Mouse (Mus musculus): ENCODE data around the gene Ankrd34b. TPM values are rescaled to one million over a fixed set of nuclear protein-coding genes. Genes with fewer than 3 reads are reported as not detected.

Gene Ankrd34b
- polyA plus RNA-seq, 1 experiment from 2014 or later: 3.6 TPM

GRCm38 (mm10) chr13:92483348-92483747 is 57.7 kb downstream of the Ankrd34b start:
- Histone ChIP-seq H3K9ac (ENCODE audit: low read depth, low read length) (peak overlapping the region; percentile 66; the same call in 1 of the 2 replicates), H3K27ac (ENCODE audit: low read length) (peak overlapping the region; percentile 81), H3K36me3 (ENCODE audit: control insufficient read depth, insufficient read depth, low read length) (no peaks in the 10 kb centered on the region), H3K4me1 (ENCODE audit: control insufficient read depth, insufficient read depth, low read length) (peaks cover 4% of the 10 kb centered on the region; the same call in 1 of the 2 replicates), H3K4me3 (ENCODE audit: low read depth, low read length) (peak overlapping the region; percentile 57), H3K27me3 (ENCODE audit: control insufficient read depth, insufficient read depth, low read depth, low read length) (no peaks in the 10 kb centered on the region), H3K9me3 (replicated peaks; ENCODE audit: control insufficient read depth, low read length, poor library complexity, severe bottlenecking) (no peaks in the 10 kb centered on the region), H3K4me2 (ENCODE audit: low read length) (peak overlapping the region; percentile 66)
- peak; percentile 73 for ATAC-seq
- WGBS: 5% methylated on average over 3 of the region's 3 CpGs

- Histone ChIP-seq H3K4me3 (ENCODE audit: low read depth, low read length) (peak within 1 kb of the TSS; percentile 57), H3K27me3 (ENCODE audit: control insufficient read depth, insufficient read depth, low read depth, low read length) (no peaks in the 10 kb centered on the region), H3K36me3 (ENCODE audit: control insufficient read depth, insufficient read depth, low read length) (no peaks in the 10 kb centered on the region), H3K4me1 (ENCODE audit: control insufficient read depth, insufficient read depth, low read length) (peaks cover 4% of the 10 kb centered on the region; the same call in 1 of the 2 replicates), H3K9ac (ENCODE audit: low read depth, low read length) (peak within 1 kb of the TSS; percentile 66), H3K4me2 (ENCODE audit: low read length) (peak within 1 kb of the TSS; percentile 66), H3K27ac (ENCODE audit: low read length) (peak within 1 kb of the TSS; percentile 81), H3K9me3 (replicated peaks; ENCODE audit: control insufficient read depth, low read length, poor library complexity, severe bottlenecking) (no peaks in the 10 kb centered on the region)
- ATAC-seq: peak; percentile 100
- 5% methylated on average over 19 of the region's 19 CpGs for WGBS
Observed at GRCm38 (mm10) chr13:92483852-92484463, 58.3 kb downstream of the Ankrd34b start, which contains the start of gene Fam151b. Gene Fam151b, minus strand, starts transcription at chr13:92484015.

GRCm38 (mm10) chr13:92490817-92491216 is 65.1 kb downstream of the Ankrd34b start:
- no peak overlapping the region for H3K4me3 ChIP-seq (ENCODE audit: low read depth, low read length)
- H3K27ac ChIP-seq (ENCODE audit: low read length): no peak overlapping the region
- H3K4me1 ChIP-seq (ENCODE audit: control insufficient read depth, insufficient read depth, low read length): no peaks in the 10 kb centered on the region
- H3K36me3 ChIP-seq (ENCODE audit: control insufficient read depth, insufficient read depth, low read length): peaks cover 10% of the 10 kb centered on the region
- 57% methylated on average over 4 of the region's 4 CpGs for WGBS
- H3K9ac ChIP-seq (ENCODE audit: low read depth, low read length): no peak overlapping the region
- H3K27me3 ChIP-seq (ENCODE audit: control insufficient read depth, insufficient read depth, low read depth, low read length): no peaks in the 10 kb centered on the region
- H3K4me2 ChIP-seq (ENCODE audit: low read length): no peak overlapping the region
- no peaks in the 10 kb centered on the region for H3K9me3 ChIP-seq (replicated peaks; ENCODE audit: control insufficient read depth, low read length, poor library complexity, severe bottlenecking)
- ATAC-seq: peak; percentile 68; the same call in 1 of the 2 replicates

Other genes with a start within 250 kb of the Ankrd34b start
- gene Gm20379, start 119.9 kb upstream of the Ankrd34b start, polyA plus RNA-seq (2015; fragmentation: Nextera tagmentation; extraction: Ambion mirVana): 0.75 and 0.87 TPM in 2 replicates
- gene Dhfr, start 71.2 kb upstream of the Ankrd34b start, polyA plus RNA-seq (2015; fragmentation: Nextera tagmentation; extraction: Ambion mirVana): 3.2 and 3.3 TPM in 2 replicates
- gene Msh3, start 70.9 kb upstream of the Ankrd34b start, polyA plus RNA-seq (2015; fragmentation: Nextera tagmentation; extraction: Ambion mirVana): 21.8 and 25.0 TPM in 2 replicates
- 0.15 TPM in 1 of 2 replicates, not detected in the other for gene Fam151b, start 58.1 kb downstream of the Ankrd34b start, polyA plus RNA-seq (2015; fragmentation: Nextera tagmentation; extraction: Ambion mirVana)
- 10.9 and 11.1 TPM in 2 replicates for gene Zfyve16, start 105.0 kb downstream of the Ankrd34b start, polyA plus RNA-seq (2015; fragmentation: Nextera tagmentation; extraction: Ambion mirVana)
- not detected in 2 replicates for gene Spz1, start 150.3 kb downstream of the Ankrd34b start, polyA plus RNA-seq (2015; fragmentation: Nextera tagmentation; extraction: Ambion mirVana)
- 18.4 and 19.3 TPM in 2 replicates for gene Serinc5, start 185.2 kb downstream of the Ankrd34b start, polyA plus RNA-seq (2015; fragmentation: Nextera tagmentation; extraction: Ambion mirVana)

Measured in midbrain, embryonic 16.5 days (tissue).